Mouse (Mus musculus): ENCODE results near the gene Eif5a2.

DNA sequence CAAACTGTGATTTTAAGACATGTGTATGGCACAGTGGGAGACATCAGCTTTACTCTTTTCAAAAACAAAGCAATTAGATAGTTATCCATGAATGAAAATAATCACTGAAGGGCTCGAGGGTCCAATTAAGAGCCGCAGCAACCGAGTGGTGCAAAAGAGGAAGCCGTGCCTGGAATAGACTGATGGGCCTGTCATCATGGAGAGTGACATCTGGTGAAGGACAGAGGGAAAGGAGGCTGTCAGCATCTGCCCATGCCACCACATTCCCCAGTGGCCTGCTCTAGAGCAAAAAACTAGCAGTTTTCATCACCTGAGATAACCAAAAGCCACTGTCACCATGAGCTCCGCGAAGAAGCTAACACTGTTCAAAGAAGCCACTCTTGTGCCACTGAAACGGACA lies 25.6 kb upstream of the Eif5a2 start:
- TF ChIP-seq CTCF (IDR thresholded peaks at IDR 0.05) (no peak), POLR2A (IDR thresholded peaks at IDR 0.05; ENCODE audit: insufficient read depth, low read depth, low read length) (no peak), EP300 (IDR thresholded peaks at IDR 0.05; ENCODE audit: insufficient read depth, low read depth, low read length) (no peak)
